Mouse (Mus musculus) retina, postnatal 7 days (tissue): ENCODE measurements around the gene Stn1.
"Not testable (repeated sequence)": the region's sequence is repeated elsewhere in the genome, so short reads cannot be mapped to it uniquely, and the experiment has no call there.

Experiments
- DNase-seq: peaks from one replicate; pipeline ENCODE4 v3.0.0-alpha.2; 2012; ENCODE audit warnings: low read depth, low spot score

Gene Stn1

GRCm38 (mm10) chr19:47537300-47537792 lies at the start of gene Stn1:
Gene Stn1, minus strand, starts transcription at chr19:47537507.
- DNase-seq, result no peak

DNA sequence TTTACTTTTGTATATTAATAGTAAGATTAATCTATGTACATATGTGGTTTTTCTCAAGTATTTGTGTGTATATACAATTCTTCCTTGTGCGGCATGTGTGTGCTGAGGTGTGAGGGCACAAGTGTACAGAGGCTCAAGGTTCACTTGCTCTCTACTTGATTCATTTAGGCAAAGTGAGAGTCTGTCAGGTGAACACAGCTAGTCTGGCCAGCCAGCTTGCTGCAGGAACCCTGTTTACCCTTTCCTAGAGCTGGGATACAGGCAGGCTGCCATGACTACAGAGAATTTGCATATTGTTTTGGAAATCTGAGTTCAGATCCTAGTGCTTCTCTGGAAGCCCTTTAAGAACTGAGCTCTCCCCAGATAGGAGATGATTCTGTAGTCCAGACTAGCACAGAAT lies 49.7 kb upstream of the Stn1 start:
- DNase-seq, result no peak

GRCm38 (mm10) chr19:47585772-47586171 lies 48.5 kb upstream of the Stn1 start:
- no peak for DNase-seq

GRCm38 (mm10) chr19:47579788-47580631 lies 42.7 kb upstream of the Stn1 start:
- no peak for DNase-seq

- peak; percentile 88 for DNase-seq
Measured at GRCm38 (mm10) chr19:47579225-47579787, 42.0 kb upstream of the Stn1 start, which contains the start of gene Slk. Gene Slk, plus strand, starts transcription at chr19:47579678.

- DNase-seq, result no peak
Measured at GRCm38 (mm10) chr19:47578581-47579224, 41.4 kb upstream of the Stn1 start.

- DNase-seq, result no peak
Measured at GRCm38 (mm10) chr19:47573718-47574117, 36.4 kb upstream of the Stn1 start.

DNA sequence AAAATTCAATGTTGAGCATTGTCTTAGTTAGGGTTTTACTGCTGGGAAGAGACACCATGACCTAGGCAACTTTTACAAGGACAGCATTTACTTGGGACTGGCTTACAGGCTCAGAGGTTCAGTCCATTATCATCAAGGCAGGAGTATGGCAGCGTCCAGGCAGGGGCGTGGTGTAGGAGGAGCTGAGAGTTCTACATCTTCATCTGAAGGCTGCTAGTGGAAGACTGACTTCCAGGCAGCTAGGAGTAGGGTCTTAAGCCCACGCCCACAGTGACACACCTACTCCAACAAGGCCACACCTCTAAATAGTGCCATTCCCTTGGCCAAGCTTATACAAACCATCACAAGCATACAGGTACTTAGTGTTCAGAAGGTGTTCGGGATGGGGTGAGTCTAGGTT lies 34.7 kb upstream of the Stn1 start:
- not testable (repeated sequence) for DNase-seq

DNA sequence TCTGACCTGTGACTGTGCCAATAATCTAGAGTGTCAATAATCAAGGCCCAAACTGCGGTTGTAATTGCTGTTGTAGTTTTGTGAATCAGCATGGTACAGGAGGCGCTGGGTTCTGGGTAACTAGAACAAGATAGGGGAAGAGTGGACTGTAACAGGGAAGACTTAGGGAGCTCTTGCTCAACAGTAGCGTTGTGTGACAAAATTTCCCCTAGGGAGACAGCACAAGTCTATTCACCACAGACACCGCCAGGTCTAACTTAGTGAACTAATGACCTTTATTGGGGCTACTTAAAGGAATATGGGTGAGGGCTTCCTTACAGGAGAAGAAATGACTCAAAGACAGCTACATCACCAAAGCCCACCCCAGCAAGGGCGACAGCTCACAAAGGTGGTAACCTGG lies 32.7 kb upstream of the Stn1 start:
- no peak for DNase-seq

- no peak for DNase-seq
Measured at GRCm38 (mm10) chr19:47565994-47566393, 28.7 kb upstream of the Stn1 start.

DNA sequence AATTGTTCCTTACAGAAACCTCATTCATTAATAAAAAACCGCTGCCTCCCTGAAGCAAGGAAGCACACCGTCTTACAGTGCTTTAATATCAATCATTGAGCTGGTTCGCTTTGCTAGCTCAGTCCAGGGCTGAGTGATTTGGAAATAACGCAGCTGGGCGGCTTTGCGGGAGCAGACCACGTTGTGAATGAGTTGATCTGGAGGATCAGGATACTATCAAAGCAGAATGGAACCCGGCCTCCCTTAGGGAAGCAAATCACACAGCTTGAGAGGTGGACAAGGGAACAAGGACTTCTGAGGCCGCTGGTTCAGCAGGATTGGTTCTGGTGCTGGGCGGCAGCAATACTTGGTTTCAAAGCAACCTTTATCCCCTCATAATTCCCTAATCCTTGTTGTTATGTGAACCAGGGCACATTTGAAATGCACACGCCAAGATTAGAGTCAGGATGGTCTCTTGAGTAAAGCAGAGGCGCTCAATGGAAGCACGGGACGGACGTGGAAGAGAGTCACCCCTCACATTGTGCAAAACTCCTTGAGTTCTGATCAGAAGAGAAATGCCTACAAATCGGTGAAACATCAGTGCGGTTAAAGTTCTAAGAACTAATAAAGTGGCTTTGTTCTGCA lies 27.8 kb upstream of the Stn1 start:
- DNase-seq, result no peak

DNA sequence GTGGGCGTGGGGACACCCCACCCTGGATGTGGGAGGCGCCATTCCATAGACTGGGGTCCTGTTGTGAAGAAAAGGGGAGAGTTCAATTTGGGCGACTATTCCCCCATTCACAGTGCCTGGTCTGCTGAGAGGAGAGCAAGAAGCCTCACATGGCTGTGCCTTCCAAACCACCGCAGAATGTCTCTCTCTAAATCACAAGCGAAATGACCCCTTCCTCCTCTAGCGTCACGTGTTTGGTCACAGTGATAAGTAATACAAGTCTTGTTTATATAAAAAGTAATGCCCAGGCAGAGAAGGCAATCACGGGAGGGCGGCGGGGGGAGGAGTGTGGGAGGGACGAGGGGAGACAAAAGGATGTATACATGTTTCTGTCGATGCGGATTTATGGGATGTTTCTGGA lies 26.4 kb upstream of the Stn1 start:
- no peak for DNase-seq

DNA sequence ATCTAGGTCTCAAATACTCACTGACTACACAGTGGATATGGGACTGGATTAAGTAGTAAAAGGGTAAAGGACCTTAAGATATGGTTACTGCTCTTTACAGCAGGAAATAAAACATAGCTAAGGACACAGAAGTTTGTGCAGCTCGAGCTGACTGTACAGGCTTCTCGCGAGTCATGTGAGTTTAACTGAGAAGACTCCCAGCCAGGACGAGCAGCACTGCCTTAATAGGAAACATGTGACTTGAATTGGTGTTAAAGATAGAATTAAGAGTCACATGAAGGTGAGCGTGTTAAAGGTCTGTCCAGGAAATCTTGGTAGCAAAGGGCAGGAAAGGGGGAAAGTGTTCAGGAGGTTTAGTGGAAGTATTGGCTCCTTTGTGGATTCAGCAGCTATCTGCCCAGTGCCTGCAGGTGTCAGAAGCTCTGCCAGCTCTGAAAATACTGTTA lies 24.7 kb upstream of the Stn1 start:
- DNase-seq, result no peak

- no peak for DNase-seq
Measured at GRCm38 (mm10) chr19:47560544-47561161, 23.3 kb upstream of the Stn1 start.

- DNase-seq, result no peak
Measured at GRCm38 (mm10) chr19:47559751-47560512, 22.6 kb upstream of the Stn1 start.

GRCm38 (mm10) chr19:47559145-47559544 lies 21.8 kb upstream of the Stn1 start:
- no peak for DNase-seq

DNA sequence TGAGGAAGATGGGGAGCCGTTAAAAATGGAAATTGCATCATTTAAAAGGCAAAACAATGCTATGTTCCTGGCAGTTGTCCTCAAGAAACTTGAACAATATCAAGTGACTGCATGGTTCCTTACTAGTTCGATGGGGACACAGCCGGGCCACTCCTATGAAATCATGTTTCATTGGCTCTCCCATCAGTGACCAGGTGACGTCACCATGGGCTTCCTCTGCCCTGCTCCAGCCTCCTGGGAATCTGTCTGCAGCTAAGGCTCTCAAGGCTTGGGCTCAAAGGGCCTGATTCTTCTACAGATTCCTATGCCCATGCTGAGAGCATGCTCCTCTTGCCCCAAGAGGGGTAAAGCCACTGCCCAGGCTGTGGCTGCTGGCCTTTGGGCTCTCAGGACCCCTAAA lies 12.3 kb upstream of the Stn1 start:
- no peak for DNase-seq

GRCm38 (mm10) chr19:47549174-47549573 lies 11.9 kb upstream of the Stn1 start:
- no peak for DNase-seq

DNA sequence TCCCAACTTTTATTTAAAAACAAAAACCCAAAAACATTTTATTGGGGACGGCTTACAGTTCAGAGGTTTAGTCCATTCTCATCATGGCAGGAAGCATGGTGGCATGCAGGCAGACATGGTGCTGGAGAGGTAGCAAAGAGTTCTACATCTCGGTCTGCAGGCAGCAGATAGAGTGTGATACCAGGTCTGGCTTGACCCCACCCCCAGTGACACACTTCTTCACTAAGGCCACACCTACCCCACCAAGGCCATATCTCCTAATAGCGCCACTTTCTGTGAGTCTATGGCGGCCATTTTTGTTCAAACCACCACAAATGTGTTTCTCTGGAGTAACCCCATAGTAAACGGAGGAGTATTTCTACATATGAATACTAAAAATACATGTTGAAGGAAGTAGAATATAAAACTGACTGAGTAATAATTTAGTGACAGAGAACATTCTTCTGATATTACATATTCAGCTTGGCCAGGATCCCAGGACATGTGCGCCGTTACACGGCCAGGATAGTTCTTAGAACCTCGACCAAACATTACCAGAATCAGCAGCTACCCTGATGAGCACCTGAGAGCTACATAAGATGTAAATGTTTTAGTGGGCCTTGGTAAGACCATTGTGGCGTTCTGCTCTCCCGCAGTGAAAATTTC lies 11.2 kb upstream of the Stn1 start:
- DNase-seq, result no peak

DNA sequence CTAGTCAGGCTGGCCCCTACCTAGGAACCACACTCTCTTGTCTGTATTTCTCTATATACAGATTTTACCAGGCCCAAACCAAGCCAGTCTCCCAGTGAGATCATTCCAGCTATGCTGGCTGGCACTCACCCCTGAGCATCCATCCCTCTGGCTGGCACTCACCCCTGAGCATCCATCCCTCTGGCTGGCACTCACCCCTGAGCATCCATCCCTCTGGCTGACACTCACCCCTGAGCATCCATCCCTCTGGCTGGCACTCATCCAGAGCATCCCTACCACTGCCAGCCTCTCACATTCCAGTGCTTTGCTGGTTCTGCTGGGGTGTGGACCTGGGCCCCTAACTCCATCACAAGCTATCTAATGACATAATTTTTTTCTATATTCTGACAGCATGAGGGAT lies 8.2 kb upstream of the Stn1 start:
- DNase-seq, result no peak
